Mouse (Mus musculus): Measurements from ENCODE around the gene Adarb2.

DNA sequence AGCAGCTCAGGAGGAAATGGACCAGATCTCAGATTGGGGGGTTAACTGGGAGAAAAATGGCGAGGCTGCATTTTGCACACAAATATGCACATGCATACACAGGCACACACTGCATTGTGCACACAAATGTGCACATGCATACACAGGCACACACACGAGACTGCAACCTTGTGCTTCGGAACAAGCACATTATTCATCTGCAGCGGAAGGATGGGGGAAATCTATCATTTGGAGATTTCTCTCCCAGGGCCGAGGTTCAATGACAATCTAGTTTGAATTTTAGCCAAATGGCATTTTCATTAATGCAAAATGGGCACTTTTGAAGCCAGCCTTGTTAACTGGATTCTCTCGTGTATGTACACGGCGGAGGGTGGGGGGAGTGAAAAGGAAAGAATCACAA is 408.3 kb downstream of the Adarb2 start:
- TF ChIP-seq POLR2A (IDR thresholded peaks at IDR 0.05; ENCODE audit: low read depth, low read length) (no peak), CTCF (IDR thresholded peaks at IDR 0.05; ENCODE audit: extremely low read depth, insufficient read depth, insufficient read length, insufficient replicate concordance) (no peak)

All from spleen, adult 2 months (tissue).